Mouse (Mus musculus) ES-E14 (cell line): Measurements from ENCODE around the gene Slc35b2. TPM values are rescaled to one million over a fixed set of nuclear protein-coding genes. Genes with fewer than 3 reads are reported as not detected.
A peak's percentile ranks its signal among the peaks of the same experiment; 100 is the strongest.

Source experiments
- DNase-seq: peaks from one replicate; pipeline ENCODE4 v3.0.0-alpha.2; 2013; ENCODE audit warnings: low read depth, low spot score
- H3K27ac ChIP-seq: 2 replicates; pipeline ENCODE4 v1.5.1; 2012; ENCODE audit warnings: low read depth, mild to moderate bottlenecking, low read length, moderate library complexity, mixed read lengths; ENCODE audit not compliant: poor library complexity, insufficient read depth, severe bottlenecking
- H3K36me3 ChIP-seq: 2 replicates; pipeline ENCODE4 v1.6.1; 2012; ENCODE audit warnings: mild to moderate bottlenecking, low read length, moderate library complexity, mixed read lengths; ENCODE audit not compliant: control insufficient read depth, poor library complexity, insufficient read depth, severe bottlenecking
- H3K4me1 ChIP-seq, 2 experiments: fragments of 150-350 bp in 1 of 2; sonication (generic) in 1 of 2; 2 replicates each; pipeline ENCODE4 v1.6.1; 2012; ENCODE audit warnings: low read length in 2 of 2, mild to moderate bottlenecking in 1 of 2, mixed read lengths in 1 of 2; ENCODE audit not compliant: control insufficient read depth in 2 of 2, insufficient read depth in 2 of 2, poor library complexity in 1 of 2
- H3K4me3 ChIP-seq, 2 experiments: fragments of 150-350 bp in 1 of 2; sonication (generic) in 1 of 2; 2 replicates each; pipeline ENCODE4 v1.5.1; 2012; ENCODE audit warnings: low read length in 2 of 2, low read depth in 1 of 2, mild to moderate bottlenecking in 1 of 2, mixed read lengths in 1 of 2; ENCODE audit not compliant: insufficient read depth in 1 of 2, poor library complexity in 1 of 2, severe bottlenecking in 1 of 2
- H3K9ac ChIP-seq: 2 replicates; pipeline ENCODE4 v1.6.1; 2012; ENCODE audit warnings: low read depth, mild to moderate bottlenecking, low read length, mixed read lengths; ENCODE audit not compliant: poor library complexity, insufficient read depth, severe bottlenecking
- H3K9me3 ChIP-seq: fragments of 150-350 bp; sonication (generic); 2 replicates; pipeline ENCODE4 v1.6.1; 2012; ENCODE audit warnings: low read depth, mild to moderate bottlenecking, low read length; ENCODE audit not compliant: control insufficient read depth, insufficient read depth
- CHD2 ChIP-seq: IDR thresholded peaks from 2 replicates; pipeline ENCODE4 v1.6.1; 2014; ENCODE audit warnings: mild to moderate bottlenecking, low read depth, low read length, inconsistent platforms
- HCFC1 ChIP-seq: IDR thresholded peaks from 2 replicates; pipeline ENCODE4 v1.6.1; 2012; ENCODE audit warnings: low read length, inconsistent platforms, borderline replicate concordance; ENCODE audit not compliant: insufficient read depth
- MAFK ChIP-seq: IDR thresholded peaks from 2 replicates; pipeline ENCODE4 v1.6.1; 2014; ENCODE audit warnings: mild to moderate bottlenecking, low read depth, low read length, inconsistent platforms; ENCODE audit not compliant: insufficient read depth
- ZC3H11A ChIP-seq: IDR thresholded peaks from 2 replicates; pipeline ENCODE4 v1.6.1; 2012; ENCODE audit warnings: low read depth, mild to moderate bottlenecking, inconsistent platforms, low read length, borderline replicate concordance
- ZNF384 ChIP-seq: IDR thresholded peaks from 2 replicates; pipeline ENCODE4 v1.6.1; 2012; ENCODE audit warnings: low read depth, low read length, inconsistent platforms
- in situ Hi-C, 2 experiments: fragments of 600-800 bp; cut with MboI; formaldehyde crosslinking; loops; one replicate each; pipeline ENCODE4 v1.15.1; 2025; ENCODE audit warnings: low sequenced_read_pairs in 2 of 2, inconsistent platforms in 1 of 2; ENCODE audit not compliant: unreplicated experiment in 2 of 2
- total RNA-seq: library from RNA; depleted of rRNA; stranded (reverse); fragments of 300-350 nt; gene quantifications from 2 replicates; pipeline ENCODE4 v1.2.3, GENCODE M21; 2012

Gene Slc35b2
- total RNA-seq, 1 experiment, result 96.7 TPM

DNA sequence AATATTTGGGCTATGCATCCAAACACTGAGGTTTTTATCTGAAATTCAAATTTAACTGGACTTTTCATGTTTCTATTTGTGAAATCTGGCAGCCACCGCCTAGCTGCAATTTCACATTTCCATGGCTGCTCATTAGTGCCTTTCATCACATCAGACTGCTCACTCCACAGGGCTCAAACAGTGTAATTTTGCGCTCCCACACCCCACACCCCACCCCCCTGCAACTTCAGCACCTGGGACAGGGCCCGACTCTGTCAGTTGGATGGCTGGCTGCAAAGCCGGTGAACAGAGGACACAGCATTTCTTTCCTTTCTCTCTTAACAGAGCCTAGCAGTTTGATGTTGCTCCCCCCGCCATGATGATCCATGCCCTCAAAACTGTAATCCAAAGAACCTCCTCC is 27.4 kb upstream of the Slc35b2 start:
- Histone ChIP-seq H3K9me3 (no peaks in the 10 kb centered on the region), H3K36me3 (no peaks in the 10 kb centered on the region), H3K27ac (no peak overlapping the region), H3K9ac (no peak overlapping the region), H3K4me1 (peaks cover 0 to 7% of the 10 kb centered on the region in 2 experiments; a peak in 1 of 4 replicates), H3K4me3 (no peak overlapping the region)
- TF ChIP-seq ZNF384 (no peak), HCFC1 (no peak), ZC3H11A (no peak), CHD2 (no peak), MAFK (no peak)
- DNase-seq, result no peak
- in situ Hi-C loops, result no loop called here

DNA sequence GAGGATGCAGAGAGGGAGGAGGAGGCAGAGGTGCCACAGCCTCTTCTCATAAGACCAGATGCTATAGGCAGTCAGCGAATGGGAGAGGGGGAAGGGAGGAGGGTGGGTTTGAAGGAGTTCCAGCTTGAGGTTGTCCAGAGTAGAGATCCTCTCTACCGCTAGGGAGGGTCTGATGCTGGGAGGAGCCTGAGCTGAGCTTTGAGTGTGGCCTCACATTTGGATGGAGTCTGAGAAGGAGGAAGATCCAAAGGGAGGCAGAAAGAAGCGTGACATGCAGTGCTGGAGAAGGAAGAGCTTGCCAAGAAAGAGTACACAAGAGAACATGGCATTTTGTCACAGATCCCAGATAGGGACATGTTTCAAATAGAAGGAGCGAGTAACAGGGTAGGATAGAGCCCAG is 25.3 kb upstream of the Slc35b2 start:
- Histone ChIP-seq H3K4me1 (peaks cover under 1 to 9% of the 10 kb centered on the region in 2 experiments; a peak in 2 of 4 replicates), H3K36me3 (no peaks in the 10 kb centered on the region), H3K9me3 (no peaks in the 10 kb centered on the region), H3K4me3 (no peak overlapping the region), H3K27ac (no peak overlapping the region), H3K9ac (no peak overlapping the region)
- no peak for DNase-seq
- TF ChIP-seq ZNF384, result no peak
- no peak for TF ChIP-seq CHD2
- TF ChIP-seq ZC3H11A, result no peak
- no peak for TF ChIP-seq HCFC1
- TF ChIP-seq MAFK, result no peak
- in situ Hi-C loops, result no loop called here

GRCm38 (mm10) chr17:45539664-45540063 is 24.0 kb upstream of the Slc35b2 start:
- in situ Hi-C loops, result no loop called here
- Histone ChIP-seq H3K36me3 (no peaks in the 10 kb centered on the region), H3K9ac (peak overlapping the region; percentile 4; the same call in 1 of the 2 replicates), H3K9me3 (no peaks in the 10 kb centered on the region), H3K27ac (no peak overlapping the region), H3K4me1 (peaks cover 2 to 19% of the 10 kb centered on the region in 2 experiments; a peak in 3 of 4 replicates), H3K4me3 (peak overlapping the region; percentile 35 to 39; a peak in 2 of 4 replicates)
- DNase-seq, result no peak
- TF ChIP-seq ZC3H11A (no peak), ZNF384 (no peak), HCFC1 (no peak), CHD2 (no peak), MAFK (no peak)

DNA sequence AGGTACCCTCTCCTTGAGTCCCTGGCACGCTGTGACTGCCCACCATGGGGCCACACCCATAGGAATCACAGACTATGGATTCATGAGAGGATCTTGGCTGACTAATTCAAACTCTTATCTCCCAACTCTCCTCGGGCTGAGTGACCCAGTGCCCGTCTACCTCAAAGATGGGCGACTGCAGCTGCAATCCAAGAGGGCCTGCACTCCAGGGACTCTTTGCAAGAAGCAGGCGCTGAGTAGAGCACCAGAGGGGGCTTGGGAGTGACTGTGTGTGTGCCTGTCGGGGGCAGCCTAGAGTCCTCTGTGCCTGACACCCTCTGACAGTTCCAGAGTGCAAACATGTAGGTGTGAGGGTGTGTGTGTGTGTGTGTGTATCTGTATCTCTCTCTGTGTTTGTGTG is 21.5 kb upstream of the Slc35b2 start:
- Histone ChIP-seq H3K9ac (no peak overlapping the region), H3K4me1 (peaks cover 2 to 18% of the 10 kb centered on the region in 2 experiments; a peak in 3 of 4 replicates), H3K36me3 (no peaks in the 10 kb centered on the region), H3K9me3 (no peaks in the 10 kb centered on the region), H3K27ac (no peak overlapping the region), H3K4me3 (no peak overlapping the region)
- TF ChIP-seq ZC3H11A (no peak), HCFC1 (no peak), MAFK (no peak), ZNF384 (no peak), CHD2 (no peak)
- no peak for DNase-seq
- in situ Hi-C loops, result no loop called here

DNA sequence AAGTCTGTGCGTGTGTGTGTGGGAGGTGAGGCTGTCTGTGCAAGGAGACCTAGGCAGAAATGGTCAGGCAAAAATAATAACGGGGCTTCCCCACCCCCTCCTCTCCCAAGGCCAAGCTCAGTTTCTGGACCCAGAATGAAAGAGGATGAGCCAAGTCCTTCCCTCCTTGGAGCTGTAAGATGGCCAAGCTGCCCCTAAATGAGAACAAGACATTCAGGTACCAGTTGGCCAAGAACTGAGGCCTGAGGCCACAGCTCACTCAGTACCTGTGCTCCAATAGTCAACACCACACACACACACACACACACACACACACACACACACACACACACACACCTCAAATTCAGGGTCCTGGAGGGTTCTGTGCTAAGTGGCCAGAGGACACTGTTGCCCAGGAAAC is 21.0 kb upstream of the Slc35b2 start:
- peaks cover 2 to 18% of the 10 kb centered on the region in 2 experiments; a peak in 3 of 4 replicates for H3K4me1 ChIP-seq
- TF ChIP-seq HCFC1, result no peak
- no peak for TF ChIP-seq ZC3H11A
- TF ChIP-seq MAFK, result no peak
- no peak for TF ChIP-seq ZNF384
- no peak for TF ChIP-seq CHD2
- no peaks in the 10 kb centered on the region for H3K36me3 ChIP-seq
- no peak overlapping the region for H3K27ac ChIP-seq
- H3K9ac ChIP-seq, result no peak overlapping the region
- H3K9me3 ChIP-seq, result no peaks in the 10 kb centered on the region
- no peak for DNase-seq
- in situ Hi-C loops, result no loop called here
- H3K4me3 ChIP-seq, result no peak overlapping the region
